Mouse (Mus musculus): ENCODE measurements around the gene Rhox3e.
"Not testable (repeated sequence)": the region's sequence is repeated elsewhere in the genome, so short reads cannot be mapped to it uniquely, and the experiment has no call there.

The Rhox3e gene

GRCm38 (mm10) chrX:37541719-37542118, at the start of gene Rhox3e:
Rhox3e (plus strand) TSS chrX:37542019.
- DNase-seq, result not testable (repeated sequence)

DNA sequence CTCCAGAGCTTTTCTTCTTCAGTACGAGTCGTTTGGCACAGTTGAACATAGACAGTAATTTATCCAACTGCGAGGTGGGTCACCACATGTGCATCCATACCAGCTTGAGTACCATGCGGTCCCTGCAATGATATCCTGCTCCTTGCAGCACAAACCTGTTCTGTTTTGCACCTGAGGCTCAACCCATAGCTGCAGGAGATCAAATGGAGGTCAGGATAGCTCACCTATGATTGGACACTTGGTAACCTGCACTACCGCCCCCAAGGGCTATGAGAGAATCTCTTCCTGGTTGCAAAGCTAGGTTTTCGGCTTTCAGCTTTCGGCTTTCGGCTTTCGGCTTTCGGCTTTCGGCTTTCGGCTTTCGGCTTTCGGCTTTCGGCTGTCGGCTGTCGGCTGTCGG, 27.8 kb upstream of the Rhox3e start, which contains the start of gene Rhox4d:
Gene Rhox4d (plus strand): TSS at position 301 of the 400 bp plus-strand sequence.
- not testable (repeated sequence) for DNase-seq

- not testable (repeated sequence) for DNase-seq
Measured at GRCm38 (mm10) chrX:37530152-37530551, 11.7 kb upstream of the Rhox3e start, which contains the start of gene Rhox2e. Rhox2e (plus strand) TSS chrX:37530452.

- not testable (repeated sequence) for DNase-seq
Measured at GRCm38 (mm10) chrX:37557112-37557511, 15.3 kb downstream of the Rhox3e start, which contains the start of gene Rhox4e. Rhox4e (plus strand) TSS chrX:37557412.

GRCm38 (mm10) chrX:37571105-37571504, 29.3 kb downstream of the Rhox3e start, which contains the start of gene Rhox2f:
Rhox2f (plus strand) TSS chrX:37571405.
- not testable (repeated sequence) for DNase-seq

GRCm38 (mm10) chrX:37572638-37573037, 30.8 kb downstream of the Rhox3e start:
- DNase-seq, result not testable (repeated sequence)

DNA sequence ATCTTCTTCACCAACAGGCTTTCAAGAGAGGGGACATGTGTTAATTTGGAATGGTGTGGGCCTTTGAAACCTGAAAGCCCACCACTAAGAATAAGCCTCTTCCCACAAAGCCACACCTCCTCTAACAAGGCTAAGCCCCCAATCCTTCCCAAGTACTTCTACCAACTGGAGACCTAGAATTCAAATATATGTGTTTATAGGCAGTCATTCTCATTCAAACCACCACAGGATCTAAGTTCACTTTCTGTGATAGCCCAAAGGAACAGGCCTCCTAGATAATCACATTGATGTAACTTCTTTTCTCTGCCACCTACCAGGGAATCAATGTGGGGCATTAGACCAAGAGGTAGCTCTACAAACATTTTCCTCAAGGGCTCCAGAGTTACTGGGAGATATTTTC, 38.9 kb downstream of the Rhox3e start, which contains the start of gene Rhox3f:
Gene Rhox3f (plus strand): TSS at position 301 of the 400 bp plus-strand sequence.
- not testable (repeated sequence) for DNase-seq

Measured in kidney, postnatal 14 days (tissue).